Mouse (Mus musculus) mature B cell (primary cell): ENCODE data around the gene Hnrnpk.
"Not testable (repeated sequence)": the region's sequence is repeated elsewhere in the genome, so short reads cannot be mapped to it uniquely, and the experiment has no call there.

Source experiments
- in situ Hi-C: fragments of 300-500 bp; cut with MboI; formaldehyde crosslinking; loops from 2 replicates; pipeline ENCODE4 v1.14.3; 2019

The Hnrnpk gene

DNA sequence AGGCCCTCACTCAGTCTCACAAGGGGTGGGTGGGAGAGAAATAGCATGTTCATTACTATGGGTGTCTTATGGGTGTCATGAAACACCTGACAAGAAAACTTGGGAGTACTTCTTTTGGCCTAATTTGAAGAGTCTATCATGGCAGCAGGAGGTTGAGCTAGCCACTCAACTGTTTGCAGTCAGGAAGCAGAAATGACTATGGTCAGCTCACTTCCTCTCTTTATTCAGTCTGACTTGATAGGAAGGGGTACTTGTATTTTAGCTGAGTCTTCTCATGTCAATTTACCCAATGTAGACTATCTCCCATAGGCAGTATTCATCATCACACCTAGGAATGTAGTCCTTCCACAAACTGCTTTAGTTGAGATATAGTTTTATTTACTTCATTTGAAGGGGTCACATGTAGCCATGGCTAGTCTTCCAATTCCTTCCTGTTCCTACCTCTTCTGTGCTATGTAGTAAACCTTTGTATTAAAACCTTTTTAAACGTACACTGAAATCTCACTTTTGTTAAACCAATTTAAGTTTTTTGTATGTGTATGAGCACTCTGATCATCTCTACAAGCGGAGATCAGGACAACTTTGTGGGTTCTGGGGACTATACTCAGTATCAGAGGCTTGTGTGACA lies 13.7 kb downstream of the Hnrnpk start:
- in situ Hi-C loops = loop anchor here (10.0 kb wide), 1 partner anchor 115 kb away; the partner anchor contains the start of gene Gkap1

DNA sequence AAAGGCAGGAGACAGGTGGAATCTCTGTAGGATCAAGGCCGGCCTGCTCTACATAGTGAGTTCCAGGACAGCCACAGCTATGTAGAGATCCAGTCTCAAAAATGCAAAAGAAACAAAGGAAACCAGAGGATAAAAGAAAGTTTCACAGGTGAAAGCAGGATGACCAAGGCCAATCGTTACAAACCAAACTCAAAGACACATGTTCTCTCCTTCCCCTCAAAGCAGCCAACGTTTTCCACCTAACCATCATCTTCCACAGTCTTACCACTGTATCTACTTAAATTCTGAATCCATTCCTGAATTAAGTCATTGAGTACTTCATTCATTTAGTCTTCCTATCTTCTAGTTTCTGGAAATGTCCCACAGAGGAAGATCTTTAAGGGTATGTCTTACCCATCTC lies 14.8 kb downstream of the Hnrnpk start:
- in situ Hi-C loops = loop anchor here (10.0 kb wide), 1 partner anchor 114 kb away; the partner anchor contains the start of gene Gkap1

DNA sequence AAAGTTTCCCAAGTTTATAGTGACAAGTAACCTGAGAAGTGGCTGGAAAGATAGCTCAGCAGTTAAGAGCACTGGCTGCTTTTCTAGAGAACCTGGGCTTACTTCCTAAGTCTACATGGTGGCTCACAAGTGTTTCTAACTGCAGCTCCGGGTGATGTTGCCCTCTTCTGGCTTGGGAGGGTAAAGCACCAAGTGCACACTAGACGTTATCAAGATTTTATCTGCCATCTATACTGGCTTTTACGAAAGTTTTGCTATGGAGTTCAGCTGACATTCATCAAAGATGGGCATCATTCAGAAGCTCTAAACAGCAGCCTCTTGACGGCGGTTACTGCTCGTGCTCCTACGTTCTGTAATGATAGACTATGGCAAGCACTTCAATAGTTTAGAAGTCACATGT lies 15.2 kb downstream of the Hnrnpk start:
- in situ Hi-C loops = loop anchor here (10.0 kb wide), 1 partner anchor 113 kb away; the partner anchor contains the start of gene Gkap1

- in situ Hi-C loops = loop anchor here (10.0 kb wide), 1 partner anchor 111 kb away; the partner anchor contains the start of gene Gkap1
Measured at GRCm38 (mm10) chr13:58385547-58385920, 17.6 kb downstream of the Hnrnpk start.

- in situ Hi-C loops = loop anchor here (10.0 kb wide), 1 partner anchor 110 kb away; the partner anchor contains the start of gene Gkap1
Measured at GRCm38 (mm10) chr13:58384779-58385546, 18.2 kb downstream of the Hnrnpk start, which contains the start of gene 2210016F16Rik. Gene 2210016F16Rik (minus strand): TSS chr13:58385225.

DNA sequence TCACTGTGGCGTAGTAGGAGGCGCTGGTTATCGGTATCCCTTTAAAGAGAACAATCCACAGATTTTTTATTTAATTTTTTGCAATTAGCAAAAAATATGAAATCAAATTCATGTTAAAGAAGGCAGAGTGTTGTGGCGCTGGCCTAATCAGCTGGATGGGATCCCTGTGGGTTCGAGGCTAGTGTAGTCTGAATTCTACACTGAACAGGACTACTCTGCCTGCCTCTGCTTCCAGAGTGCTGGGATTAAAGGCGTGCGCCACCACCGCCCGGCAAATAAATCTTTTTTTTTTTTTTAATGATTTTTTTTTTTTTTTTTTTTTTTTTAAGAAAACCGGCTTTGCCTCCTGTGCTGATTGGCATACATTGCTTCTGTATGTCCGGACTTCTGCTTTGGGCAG lies 18.8 kb downstream of the Hnrnpk start:
- in situ Hi-C loops = loop anchor here (10.0 kb wide), 1 partner anchor 110 kb away; the partner anchor contains the start of gene Gkap1

- in situ Hi-C loops = no loop called here
Measured at GRCm38 (mm10) chr13:58373153-58373470, 30.0 kb downstream of the Hnrnpk start.

GRCm38 (mm10) chr13:58372278-58373152 lies 30.6 kb downstream of the Hnrnpk start:
- in situ Hi-C loops = no loop called here

GRCm38 (mm10) chr13:58368835-58369234 lies 34.3 kb downstream of the Hnrnpk start:
- in situ Hi-C loops = no loop called here

DNA sequence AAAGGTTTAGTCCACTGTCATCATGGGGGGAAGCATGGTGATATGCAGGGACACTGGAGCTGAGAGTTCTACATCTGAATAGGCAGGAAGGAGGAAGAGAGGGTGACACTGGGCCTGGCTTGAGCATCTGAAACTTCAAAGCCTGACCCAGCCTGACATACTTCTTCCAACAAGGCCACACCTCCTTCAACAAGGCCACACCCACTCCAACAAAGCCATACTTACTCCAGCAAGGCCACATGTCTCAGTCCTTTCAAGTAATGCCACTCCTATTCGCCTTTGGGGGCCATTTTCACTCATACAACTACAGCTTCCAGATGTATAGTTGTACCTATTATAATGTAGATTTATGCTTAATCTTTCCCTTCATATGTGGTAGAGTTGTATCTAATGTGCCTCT lies 35.5 kb downstream of the Hnrnpk start:
- in situ Hi-C loops = no loop called here

GRCm38 (mm10) chr13:58366373-58366772 lies 36.8 kb downstream of the Hnrnpk start:
- in situ Hi-C loops = no loop called here

DNA sequence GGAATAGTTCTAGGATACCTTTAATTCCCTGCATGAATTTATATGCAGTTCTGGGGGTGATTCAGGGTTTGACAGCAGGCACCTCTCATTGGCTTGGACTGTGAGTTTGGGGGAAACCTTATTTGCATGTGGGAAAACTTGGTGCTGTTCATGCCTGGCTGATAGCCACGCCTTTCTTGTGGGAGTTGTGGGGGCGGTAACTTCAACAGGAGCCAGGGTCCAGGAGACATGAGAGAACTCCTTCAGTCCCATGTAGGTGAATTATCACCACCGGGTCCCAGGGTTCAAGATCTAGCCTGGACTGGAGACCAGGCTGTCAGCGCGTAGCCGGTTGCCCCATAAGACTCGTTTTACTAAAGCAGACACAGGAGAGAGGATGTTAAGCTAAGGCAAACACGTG lies 38.0 kb downstream of the Hnrnpk start:
- in situ Hi-C loops = not testable (repeated sequence)

DNA sequence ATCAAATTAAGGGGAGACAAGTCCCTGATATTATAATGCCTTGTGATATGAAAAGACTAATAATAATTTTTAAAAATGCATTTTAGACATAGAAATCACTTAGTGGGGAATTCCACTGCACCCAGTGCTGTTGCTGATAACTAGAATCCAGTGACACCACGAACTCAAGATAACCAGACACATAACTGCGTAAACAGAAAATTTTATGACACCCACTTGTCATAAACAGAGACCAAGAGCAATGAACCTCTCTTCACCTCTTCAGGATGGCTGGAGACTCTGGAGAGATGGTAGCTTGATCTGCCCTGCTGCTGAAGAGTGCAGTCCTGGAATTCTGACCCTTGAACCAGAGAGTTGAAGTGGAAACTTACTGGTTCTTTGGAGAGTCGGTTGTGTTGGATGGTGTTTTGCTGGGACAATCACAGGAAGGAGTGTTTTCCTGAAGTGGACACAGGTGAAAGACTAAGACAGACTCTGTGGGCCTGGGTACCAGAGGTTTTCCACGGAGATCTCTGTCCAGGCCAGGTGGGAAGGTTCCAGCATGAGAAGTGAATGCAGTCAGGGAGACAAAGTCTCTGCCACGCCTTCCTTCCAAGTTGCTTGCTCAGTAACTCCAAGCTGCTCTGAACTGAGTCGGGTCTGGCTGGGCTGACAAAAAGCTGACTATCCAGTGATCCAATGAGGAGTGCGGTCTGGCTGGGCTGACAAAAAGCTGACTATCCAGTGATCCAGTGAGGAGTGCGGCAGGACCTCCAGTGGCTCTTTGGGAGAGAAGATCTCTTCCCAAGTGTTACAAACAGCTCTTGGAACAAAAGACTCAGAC lies 38.6 kb downstream of the Hnrnpk start:
- in situ Hi-C loops = no loop called here

DNA sequence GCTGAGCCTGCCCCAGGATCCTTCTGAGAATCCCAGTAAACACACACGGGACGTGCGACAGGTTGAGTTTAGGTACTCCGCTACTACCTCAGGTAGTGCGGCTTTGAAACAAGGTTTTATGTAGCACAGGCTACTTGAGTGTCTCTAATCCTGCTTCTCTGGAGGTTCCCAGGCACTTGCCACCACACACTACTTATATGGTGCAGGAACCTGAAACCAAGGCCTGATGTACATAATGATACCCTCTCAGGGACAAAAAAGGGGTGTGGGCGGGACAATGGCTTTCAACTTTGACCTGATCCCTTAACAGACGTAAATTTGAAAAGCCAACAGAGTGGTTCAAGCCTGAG lies 43.9 kb downstream of the Hnrnpk start:
- in situ Hi-C loops = no loop called here

DNA sequence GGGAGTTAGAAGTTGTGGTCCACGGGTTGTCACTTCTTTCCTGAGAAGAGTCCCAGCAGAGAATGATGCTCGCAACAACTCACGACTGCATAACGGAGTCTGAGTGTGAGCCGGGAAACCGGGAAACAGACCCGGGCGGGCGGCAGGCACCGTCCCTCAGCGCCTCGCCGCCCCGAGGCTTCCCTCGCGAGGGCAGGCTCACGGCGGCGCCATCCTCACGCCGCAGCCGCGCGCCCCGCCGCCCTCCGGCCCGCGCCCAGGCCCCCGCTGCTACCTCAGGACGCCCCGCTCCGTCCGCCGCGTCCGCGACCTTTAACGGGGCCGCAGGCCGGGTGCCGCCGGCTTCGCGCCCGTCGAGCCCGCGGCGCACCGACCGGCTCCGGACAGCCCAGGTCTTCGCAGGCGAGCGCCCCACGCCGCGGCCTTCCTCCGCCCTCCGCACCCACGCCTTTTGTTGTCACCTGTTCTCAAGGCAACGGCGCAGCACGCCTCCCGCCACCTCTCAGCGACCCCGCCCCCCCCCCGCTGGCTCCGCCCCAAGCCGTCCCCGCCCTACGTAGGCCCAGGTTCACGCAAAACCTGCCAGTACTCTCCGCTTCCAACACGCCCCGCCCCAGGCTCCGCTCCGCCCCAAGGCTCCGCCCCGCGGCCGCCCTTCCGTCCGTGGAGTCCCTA lies 44.4 kb downstream of the Hnrnpk start, which contains the start of gene Kif27:
Kif27 (minus strand) TSS at position 494 of the 675 bp plus-strand sequence.
- in situ Hi-C loops = no loop called here

GRCm38 (mm10) chr13:58352996-58353395 lies 50.1 kb downstream of the Hnrnpk start:
- in situ Hi-C loops = no loop called here

DNA sequence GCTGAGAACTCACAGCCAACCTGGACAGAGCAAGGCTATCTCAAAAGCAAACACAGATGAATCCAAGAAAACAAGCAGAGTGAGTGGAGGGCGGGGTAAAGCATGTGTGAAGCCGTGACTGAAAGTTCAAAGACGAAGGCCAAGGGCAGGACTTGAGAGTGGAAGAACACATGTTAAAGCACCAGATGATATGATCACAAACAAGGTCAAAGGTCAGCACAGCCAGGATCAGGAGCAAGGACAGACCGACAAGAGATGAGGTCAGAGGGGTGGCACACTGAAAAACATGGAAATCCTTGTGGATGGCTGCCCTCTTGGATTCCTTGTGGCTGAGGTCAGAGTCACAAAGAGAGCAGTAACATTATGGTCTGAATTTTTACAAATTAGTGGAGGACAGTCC lies 52.5 kb downstream of the Hnrnpk start:
- in situ Hi-C loops = no loop called here

- in situ Hi-C loops = no loop called here
Measured at GRCm38 (mm10) chr13:58344505-58344904, 58.6 kb downstream of the Hnrnpk start.
